Mouse (Mus musculus): ENCODE measurements at regions not wholly inside any gene's neighbourhood (a gene's known extent, or its start where the extent isn't known, plus 50 kb on each side); places are given as distances from the start of the nearest gene placed in this dataset.

- DNase-seq = no peak
These were observed 178.8 kb upstream of the Mamld1 start for GRCm38 (mm10) chrX:70871209-70871608.

- no peak for DNase-seq
These were observed 168.7 kb upstream of the Mamld1 start for GRCm38 (mm10) chrX:70881326-70881725.

GRCm38 (mm10) chrX:70883461-70883860 lies 166.6 kb upstream of the Mamld1 start:
- no peak for DNase-seq

GRCm38 (mm10) chrX:70894517-70894916 lies 155.5 kb upstream of the Mamld1 start:
- no peak for DNase-seq

GRCm38 (mm10) chrX:70895554-70895953 lies 154.5 kb upstream of the Mamld1 start:
- no peak for DNase-seq

- no peak for DNase-seq
These were observed 152.8 kb upstream of the Mamld1 start for GRCm38 (mm10) chrX:70897110-70897721.

- peak in 1 of 2 experiments; percentile 3 for DNase-seq
These were observed 151.2 kb upstream of the Mamld1 start for GRCm38 (mm10) chrX:70898836-70899235.

- DNase-seq = peak; percentile 37 to 52
These were observed 150.2 kb upstream of the Mamld1 start for GRCm38 (mm10) chrX:70899720-70900479.

- DNase-seq = no peak
These were observed 124.4 kb upstream of the Mamld1 start for GRCm38 (mm10) chrX:70925646-70926045.

GRCm38 (mm10) chrX:70931944-70932343 lies 118.1 kb upstream of the Mamld1 start:
- DNase-seq = no peak

GRCm38 (mm10) chrX:70945382-70945781 lies 104.7 kb upstream of the Mamld1 start:
- no peak for DNase-seq

- DNase-seq = peak; percentile 1 to 4
These were observed 104.0 kb upstream of the Mamld1 start for GRCm38 (mm10) chrX:70946052-70946451.

- DNase-seq = no peak
These were observed 100.8 kb upstream of the Mamld1 start for GRCm38 (mm10) chrX:70949232-70949631.

GRCm38 (mm10) chrX:70953022-70953421 lies 97.0 kb upstream of the Mamld1 start:
- DNase-seq = no peak

Data from cerebellum, postnatal 14 days (tissue).